Mouse (Mus musculus): ENCODE data around the gene Gpr21. TPM values are rescaled to one million over a fixed set of nuclear protein-coding genes. Genes with fewer than 3 reads are reported as not detected.

The Gpr21 gene
- polyA plus RNA-seq, 1 experiment from 2014 or later = 0.67 TPM

- no peak overlapping the region for H3K27ac ChIP-seq (replicated peaks; ENCODE audit: low read depth, low read length)
- H3K4me2 ChIP-seq (ENCODE audit: low read depth, low read length) = no peak overlapping the region
- DNase-seq (ENCODE audit: low spot score) = no peak
- no peaks in the 10 kb centered on the region for H3K4me1 ChIP-seq (ENCODE audit: control insufficient read depth, insufficient read depth, low read length)
- ATAC-seq (replicated peaks; ENCODE audit: insufficient number of reproducible peaks, low FRiP score, low TSS enrichment, low read depth) = no peak
- H3K9me3 ChIP-seq (replicated peaks; ENCODE audit: control insufficient read depth, low read length) = no peaks in the 10 kb centered on the region
- no peak overlapping the region for H3K9ac ChIP-seq (replicated peaks; ENCODE audit: low read length)
- no peaks in the 10 kb centered on the region for H3K27me3 ChIP-seq (ENCODE audit: control insufficient read depth, insufficient read depth, low read length)
- no peak overlapping the region for H3K4me3 ChIP-seq (ENCODE audit: low read depth, low read length)
- 89% methylated on average over 3 of the region's 3 CpGs for WGBS
- no peaks in the 10 kb centered on the region for H3K36me3 ChIP-seq (replicated peaks; ENCODE audit: control insufficient read depth, insufficient read depth, low read depth, low read length)
Observed at GRCm38 (mm10) chr2:37531639-37532038, 15.5 kb downstream of the Gpr21 start.

DNA sequence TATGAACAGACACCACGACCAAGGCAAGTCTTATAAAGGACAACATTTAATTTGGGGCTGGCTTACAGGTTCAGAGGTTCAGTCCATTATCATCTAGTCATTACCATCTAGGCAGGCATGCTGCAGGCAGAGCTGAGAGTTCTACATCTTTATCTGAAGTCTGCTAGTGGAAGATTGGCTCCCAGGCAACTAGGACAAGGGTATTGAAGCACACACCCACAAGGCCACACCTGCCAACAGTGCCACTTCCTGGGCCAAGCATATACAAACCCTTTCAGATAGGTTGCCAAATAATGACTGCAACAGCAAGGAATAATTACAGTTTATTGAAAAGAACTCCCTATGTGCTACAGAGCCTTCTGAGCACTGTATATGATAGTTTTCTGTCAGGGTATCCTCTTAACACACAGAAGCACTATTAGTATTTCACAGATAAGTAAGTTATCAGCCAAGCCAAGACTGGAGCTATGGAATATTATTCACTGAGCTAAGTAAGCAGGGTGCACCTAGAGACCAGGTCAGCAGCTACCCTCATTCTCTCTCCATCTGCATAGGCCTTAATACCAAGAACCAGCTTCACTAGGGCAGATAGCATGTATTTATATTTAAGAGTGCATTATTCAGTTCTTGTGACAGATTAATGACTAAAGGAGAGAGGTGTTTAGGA is 33.3 kb downstream of the Gpr21 start:
- ATAC-seq (replicated peaks; ENCODE audit: insufficient number of reproducible peaks, low FRiP score, low TSS enrichment, low read depth) (no peak), DNase-seq (ENCODE audit: low spot score) (no peak)
- no peak overlapping the region for H3K4me3 ChIP-seq (ENCODE audit: low read depth, low read length)
- H3K9ac ChIP-seq (replicated peaks; ENCODE audit: low read length) = no peak overlapping the region
- WGBS = 91% methylated on average over 1 of the region's 1 CpGs
- no peaks in the 10 kb centered on the region for H3K27me3 ChIP-seq (ENCODE audit: control insufficient read depth, insufficient read depth, low read length)
- no peaks in the 10 kb centered on the region; the same call in 1 of the 2 replicates for H3K36me3 ChIP-seq (replicated peaks; ENCODE audit: control insufficient read depth, insufficient read depth, low read depth, low read length)
- no peak overlapping the region for H3K27ac ChIP-seq (replicated peaks; ENCODE audit: low read depth, low read length)
- H3K9me3 ChIP-seq (replicated peaks; ENCODE audit: control insufficient read depth, low read length) = no peaks in the 10 kb centered on the region
- H3K4me2 ChIP-seq (ENCODE audit: low read depth, low read length) = no peak overlapping the region
- H3K4me1 ChIP-seq (ENCODE audit: control insufficient read depth, insufficient read depth, low read length) = no peaks in the 10 kb centered on the region

GRCm38 (mm10) chr2:37556366-37556765 is 40.2 kb downstream of the Gpr21 start:
- Histone ChIP-seq H3K27ac (replicated peaks; ENCODE audit: low read depth, low read length) (no peak overlapping the region), H3K27me3 (ENCODE audit: control insufficient read depth, insufficient read depth, low read length) (no peaks in the 10 kb centered on the region), H3K9me3 (replicated peaks; ENCODE audit: control insufficient read depth, low read length) (no peaks in the 10 kb centered on the region), H3K4me2 (ENCODE audit: low read depth, low read length) (no peak overlapping the region), H3K4me3 (ENCODE audit: low read depth, low read length) (no peak overlapping the region), H3K9ac (replicated peaks; ENCODE audit: low read length) (no peak overlapping the region), H3K4me1 (ENCODE audit: control insufficient read depth, insufficient read depth, low read length) (no peaks in the 10 kb centered on the region), H3K36me3 (replicated peaks; ENCODE audit: control insufficient read depth, insufficient read depth, low read depth, low read length) (peaks cover under 1% of the 10 kb centered on the region; the same call in 1 of the 2 replicates)
- ATAC-seq (replicated peaks; ENCODE audit: insufficient number of reproducible peaks, low FRiP score, low TSS enrichment, low read depth) = no peak
- WGBS = 62% methylated on average over 2 of the region's 2 CpGs
- DNase-seq (ENCODE audit: low spot score) = no peak

- Histone ChIP-seq H3K27me3 (ENCODE audit: control insufficient read depth, insufficient read depth, low read length) (no peaks in the 10 kb centered on the region), H3K9me3 (replicated peaks; ENCODE audit: control insufficient read depth, low read length) (no peaks in the 10 kb centered on the region), H3K36me3 (replicated peaks; ENCODE audit: control insufficient read depth, insufficient read depth, low read depth, low read length) (peaks cover 3% of the 10 kb centered on the region; the same call in 1 of the 2 replicates), H3K9ac (replicated peaks; ENCODE audit: low read length) (no peak overlapping the region), H3K4me2 (ENCODE audit: low read depth, low read length) (no peak overlapping the region), H3K4me1 (ENCODE audit: control insufficient read depth, insufficient read depth, low read length) (no peaks in the 10 kb centered on the region), H3K4me3 (ENCODE audit: low read depth, low read length) (no peak overlapping the region), H3K27ac (replicated peaks; ENCODE audit: low read depth, low read length) (no peak overlapping the region)
- WGBS = 77% methylated on average over 2 of the region's 2 CpGs
- no peak for ATAC-seq (replicated peaks; ENCODE audit: insufficient number of reproducible peaks, low FRiP score, low TSS enrichment, low read depth)
- DNase-seq (ENCODE audit: low spot score) = no peak
Observed at GRCm38 (mm10) chr2:37565579-37565978, 49.4 kb downstream of the Gpr21 start.

DNA sequence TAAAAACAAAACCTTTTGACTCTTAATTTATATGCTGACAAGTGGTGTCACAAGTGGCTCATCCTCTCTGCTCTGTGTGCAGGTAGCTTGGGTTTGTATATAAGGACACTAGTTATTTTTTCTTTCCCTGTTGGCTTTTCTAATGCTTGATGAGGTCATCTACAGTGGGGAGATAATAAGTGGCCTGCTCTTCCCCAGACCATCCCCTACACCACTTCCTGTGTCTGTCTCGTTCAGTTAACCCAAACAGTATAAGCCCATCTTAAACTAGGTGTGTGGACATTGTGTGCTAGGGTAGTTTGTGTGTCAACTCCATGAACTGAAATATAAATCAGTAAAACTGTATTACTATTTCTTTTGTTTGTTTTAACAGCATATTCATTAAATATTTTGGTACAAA is 49.9 kb downstream of the Gpr21 start:
- H3K9me3 ChIP-seq (replicated peaks; ENCODE audit: control insufficient read depth, low read length) = no peaks in the 10 kb centered on the region
- no peak overlapping the region for H3K4me3 ChIP-seq (ENCODE audit: low read depth, low read length)
- no peak overlapping the region for H3K4me2 ChIP-seq (ENCODE audit: low read depth, low read length)
- ATAC-seq (replicated peaks; ENCODE audit: insufficient number of reproducible peaks, low FRiP score, low TSS enrichment, low read depth) (no peak), DNase-seq (ENCODE audit: low spot score) (no peak)
- WGBS = 79% methylated on average over 1 of the region's 1 CpGs
- H3K27ac ChIP-seq (replicated peaks; ENCODE audit: low read depth, low read length) = no peak overlapping the region
- H3K36me3 ChIP-seq (replicated peaks; ENCODE audit: control insufficient read depth, insufficient read depth, low read depth, low read length) = peaks cover 3% of the 10 kb centered on the region; the same call in 1 of the 2 replicates
- no peaks in the 10 kb centered on the region for H3K4me1 ChIP-seq (ENCODE audit: control insufficient read depth, insufficient read depth, low read length)
- H3K9ac ChIP-seq (replicated peaks; ENCODE audit: low read length) = no peak overlapping the region
- H3K27me3 ChIP-seq (ENCODE audit: control insufficient read depth, insufficient read depth, low read length) = no peaks in the 10 kb centered on the region

DNA sequence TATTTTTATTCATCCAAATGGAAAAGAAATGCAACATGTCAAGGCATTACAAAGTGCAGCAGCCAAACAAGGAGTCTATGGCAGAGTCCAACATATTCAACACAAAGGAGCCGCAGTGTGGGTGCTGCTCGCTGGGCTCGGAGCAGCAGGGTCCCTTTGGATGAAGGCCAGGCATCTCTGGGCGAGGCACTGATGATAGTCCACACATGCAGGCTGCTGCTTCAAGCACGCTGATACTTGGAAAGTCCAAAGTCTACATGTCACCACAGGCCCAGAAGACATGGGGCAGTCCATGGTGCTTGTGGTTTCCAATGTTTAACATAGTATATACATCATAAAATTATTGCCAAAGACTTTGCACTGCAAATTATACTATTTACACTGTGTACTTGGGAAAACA is 53.8 kb downstream of the Gpr21 start:
- WGBS = 88% methylated on average over 5 of the region's 5 CpGs
- DNase-seq (ENCODE audit: low spot score) (no peak), ATAC-seq (replicated peaks; ENCODE audit: insufficient number of reproducible peaks, low FRiP score, low TSS enrichment, low read depth) (no peak)
- H3K36me3 ChIP-seq (replicated peaks; ENCODE audit: control insufficient read depth, insufficient read depth, low read depth, low read length) = no peaks in the 10 kb centered on the region; the same call in 1 of the 2 replicates
- H3K27me3 ChIP-seq (ENCODE audit: control insufficient read depth, insufficient read depth, low read length) = no peaks in the 10 kb centered on the region
- H3K4me3 ChIP-seq (ENCODE audit: low read depth, low read length) = no peak overlapping the region
- no peak overlapping the region for H3K4me2 ChIP-seq (ENCODE audit: low read depth, low read length)
- no peaks in the 10 kb centered on the region for H3K4me1 ChIP-seq (ENCODE audit: control insufficient read depth, insufficient read depth, low read length)
- H3K9ac ChIP-seq (replicated peaks; ENCODE audit: low read length) = no peak overlapping the region
- H3K9me3 ChIP-seq (replicated peaks; ENCODE audit: control insufficient read depth, low read length) = no peaks in the 10 kb centered on the region
- H3K27ac ChIP-seq (replicated peaks; ENCODE audit: low read depth, low read length) = no peak overlapping the region

Other genes starting within 250 kb of the Gpr21 start
- gene Olfr368, start 189.8 kb upstream of the Gpr21 start, polyA plus RNA-seq (2014; fragmentation: Nextera tagmentation; extraction: Ambion mirVana) = not detected in 2 replicates
- gene Pdcl, start 157.0 kb upstream of the Gpr21 start, polyA plus RNA-seq (2014; fragmentation: Nextera tagmentation; extraction: Ambion mirVana) = 67.0 and 69.7 TPM in 2 replicates
- 14.0 and 16.2 TPM in 2 replicates for gene Rc3h2, start 93.4 kb upstream of the Gpr21 start, polyA plus RNA-seq (2014; fragmentation: Nextera tagmentation; extraction: Ambion mirVana)
- gene Zbtb26, start 73.2 kb upstream of the Gpr21 start, polyA plus RNA-seq (2014; fragmentation: Nextera tagmentation; extraction: Ambion mirVana) = 11.5 and 14.2 TPM in 2 replicates
- gene Zbtb6, start 73.2 kb upstream of the Gpr21 start, polyA plus RNA-seq (2014; fragmentation: Nextera tagmentation; extraction: Ambion mirVana) = 5.3 and 5.8 TPM in 2 replicates
- 46.7 and 50.5 TPM in 2 replicates for gene Rabgap1, start 73.1 kb upstream of the Gpr21 start, polyA plus RNA-seq (2014; fragmentation: Nextera tagmentation; extraction: Ambion mirVana)
- 63.7 and 68.8 TPM in 2 replicates for gene Strbp, start 187.5 kb downstream of the Gpr21 start, polyA plus RNA-seq (2014; fragmentation: Nextera tagmentation; extraction: Ambion mirVana)

All from embryonic facial prominence, embryonic 11.5 days (tissue).